Mouse (Mus musculus) liver, embryonic 16.5 days (tissue): ENCODE results near the gene Zfp984. TPM values are rescaled to one million over a fixed set of nuclear protein-coding genes. Genes with fewer than 3 reads are reported as not detected.
A peak's percentile ranks its signal among the peaks of the same experiment; 100 is the strongest.
"Not testable (repeated sequence)": the region's sequence is repeated elsewhere in the genome, so short reads cannot be mapped to it uniquely, and the experiment has no call there.

Experiments
- ATAC-seq: fragments of 200-750 bp; cut with Nextera tagmentation; 2 replicates; pipeline ENCODE4 v1.8.0; 2017; ENCODE audit warnings: low read depth, mild to moderate bottlenecking, moderate number of reproducible peaks, moderate library complexity
- H3K27ac ChIP-seq: fragments of 300-500 bp; sonication (generic); 2 replicates; pipeline ENCODE4 v1.5.1; 2014; ENCODE audit warnings: mild to moderate bottlenecking, low read length
- H3K27me3 ChIP-seq: fragments of 300-500 bp; sonication (generic); 2 replicates; pipeline ENCODE4 v1.6.1; 2014; ENCODE audit warnings: low read depth, low read length, mixed read lengths; ENCODE audit not compliant: control insufficient read depth, insufficient read depth
- H3K36me3 ChIP-seq: fragments of 300-500 bp; sonication (generic); 2 replicates; pipeline ENCODE4 v1.6.1; 2014; ENCODE audit warnings: mild to moderate bottlenecking; ENCODE audit not compliant: control insufficient read depth, insufficient read depth
- H3K4me1 ChIP-seq: fragments of 300-500 bp; sonication (generic); 2 replicates; pipeline ENCODE4 v1.6.1; 2014; ENCODE audit warnings: low read depth, low read length, mixed read lengths; ENCODE audit not compliant: control insufficient read depth
- H3K4me2 ChIP-seq: fragments of 300-500 bp; sonication (generic); 2 replicates; pipeline ENCODE4 v1.6.1; 2014; ENCODE audit warnings: low read depth, low read length, mixed read lengths
- H3K4me3 ChIP-seq: fragments of 300-500 bp; sonication (generic); 2 replicates; pipeline ENCODE4 v1.5.1; 2014; ENCODE audit warnings: low read depth, mild to moderate bottlenecking, low read length
- H3K9ac ChIP-seq: fragments of 300-500 bp; sonication (generic); 2 replicates; pipeline ENCODE4 v1.6.1; 2014; ENCODE audit warnings: low read depth, low read length
- H3K9me3 ChIP-seq: fragments of 300-500 bp; sonication (generic); replicated peaks from 2 replicates; pipeline ENCODE4 v1.6.1; 2016; ENCODE audit warnings: low read length; ENCODE audit not compliant: control insufficient read depth
- WGBS: fragments of 180-500 bp; shearing (Covaris S2); extraction: QIAGEN DNeasy Blood & Tissue Kit; methylation state at CpG from one replicate; pipeline ENCODE4 v1.1.7; 2014; ENCODE audit not compliant: insufficient replicate concordance; 5-methylcytosine and 5-hydroxymethylcytosine counted together
- polyA plus RNA-seq: library from polyadenylated mRNA; unstranded; fragments of >200 nt; fragmentation: Nextera tagmentation; extraction: Ambion mirVana; gene quantifications from 2 replicates; pipeline ENCODE4 v1.2.1, GENCODE M21; 2015

The Zfp984 gene
- polyA plus RNA-seq, 1 experiment from 2014 or later = 3.2 TPM

DNA sequence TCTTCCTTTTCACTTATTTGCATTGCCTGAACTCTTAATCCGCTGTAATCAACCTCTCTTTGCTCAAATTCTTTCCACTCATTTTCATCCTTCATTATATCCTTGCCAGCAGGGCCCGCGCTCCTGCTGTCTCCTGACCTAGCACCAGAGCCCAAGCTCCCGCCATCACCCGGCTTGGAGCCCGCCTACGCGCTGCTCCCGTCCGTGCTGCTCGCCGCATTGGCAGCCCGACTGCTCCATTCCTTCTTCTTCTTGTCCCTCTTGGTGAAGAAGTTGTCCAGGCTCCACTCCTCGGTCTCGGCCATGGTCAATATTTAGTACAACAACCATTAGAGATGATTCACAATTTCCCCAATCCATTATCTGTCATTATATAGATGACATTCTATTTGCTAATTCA is 63.3 kb downstream of the Zfp984 start:
- WGBS = 81% methylated on average over 14 of the region's 15 CpGs
- H3K4me1 ChIP-seq, H3K9ac ChIP-seq, H3K27ac ChIP-seq, H3K4me3 ChIP-seq, H3K4me2 ChIP-seq, H3K9me3 ChIP-seq, ATAC-seq, H3K36me3 ChIP-seq, H3K27me3 ChIP-seq: not testable (repeated sequence)

DNA sequence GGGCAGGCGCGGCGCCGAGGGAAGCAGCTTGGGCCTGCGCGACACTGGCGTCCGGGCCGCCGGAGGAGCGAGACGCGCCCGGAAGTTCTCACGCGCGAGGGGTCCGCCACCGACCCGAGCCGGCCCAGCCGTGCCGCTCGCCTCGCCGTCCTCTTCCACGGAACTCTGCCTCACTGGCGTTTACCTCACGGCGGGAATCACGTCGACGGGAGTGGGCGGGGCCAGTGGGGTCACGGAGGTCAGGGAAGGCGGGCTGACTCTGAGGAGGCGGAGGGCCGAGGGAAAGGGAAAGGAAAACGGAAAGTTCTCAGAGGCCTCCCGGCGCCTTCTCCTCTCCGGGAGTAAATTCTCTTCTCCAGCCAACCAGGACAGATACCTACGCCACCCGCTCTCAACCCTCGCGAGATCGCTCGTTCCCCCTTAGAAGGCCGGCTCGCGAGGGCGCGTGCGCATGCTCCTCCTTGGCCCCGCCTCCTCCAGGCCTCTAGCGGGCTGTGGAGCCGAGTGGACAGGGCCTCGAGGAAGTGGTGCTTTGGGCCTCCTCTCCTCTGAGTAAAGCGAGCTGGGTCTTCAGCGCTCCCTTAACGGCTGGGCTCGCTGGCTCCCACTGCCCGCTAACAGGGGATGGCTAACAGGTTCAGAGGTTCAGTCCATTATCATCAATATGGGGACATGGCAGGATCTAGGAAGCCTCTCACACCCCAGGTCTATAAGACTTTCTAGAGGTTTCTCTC is 70.8 kb downstream of the Zfp984 start:
- not testable (repeated sequence) for H3K4me1 ChIP-seq, ATAC-seq
- peak overlapping the region; percentile 52 for H3K4me3 ChIP-seq

More for the DNA sequence above, 70.8 kb downstream of the Zfp984 start:
- H3K36me3 ChIP-seq, H3K9me3 ChIP-seq, H3K9ac ChIP-seq, H3K27ac ChIP-seq, H3K27me3 ChIP-seq: not testable (repeated sequence)
- peak overlapping the region; percentile 62 for H3K4me2 ChIP-seq
- 22% methylated on average over 59 of the region's 63 CpGs for WGBS

Other genes starting within 250 kb of the Zfp984 start
- 1.1 and 1.6 TPM in 2 replicates for gene Zfp979, start 167.3 kb downstream of the Zfp984 start, polyA plus RNA-seq
- not detected in 2 replicates for gene Zfp534, start 107.2 kb downstream of the Zfp984 start, polyA plus RNA-seq
- 1.3 and 1.5 TPM in 2 replicates for gene Zfp933, start 38.6 kb upstream of the Zfp984 start, polyA plus RNA-seq
- gene Miip, start 59.0 kb upstream of the Zfp984 start, polyA plus RNA-seq = 26.9 and 29.4 TPM in 2 replicates
- 1.8 and 2.0 TPM in 2 replicates for gene Fv1, start 59.2 kb upstream of the Zfp984 start, polyA plus RNA-seq
- 15.9 and 16.2 TPM in 2 replicates for gene Mfn2, start 94.9 kb upstream of the Zfp984 start, polyA plus RNA-seq
- gene Plod1, start 127.0 kb upstream of the Zfp984 start, polyA plus RNA-seq = 28.8 and 30.7 TPM in 2 replicates
- 4.0 and 5.8 TPM in 2 replicates for gene 2510039O18Rik, start 131.1 kb upstream of the Zfp984 start, polyA plus RNA-seq
- not detected in 2 replicates for gene Nppb, start 176.0 kb upstream of the Zfp984 start, polyA plus RNA-seq
- not detected in 2 replicates for gene Nppa, start 190.9 kb upstream of the Zfp984 start, polyA plus RNA-seq
- gene Clcn6, start 229.0 kb upstream of the Zfp984 start, polyA plus RNA-seq = 1.4 and 1.8 TPM in 2 replicates
- 10.9 and 11.9 TPM in 2 replicates for gene Mthfr, start 229.3 kb upstream of the Zfp984 start, polyA plus RNA-seq